Mouse (Mus musculus): Measurements from ENCODE around the gene Ninj1. TPM values are rescaled to one million over a fixed set of nuclear protein-coding genes. Genes with fewer than 3 reads are reported as not detected.

Ninj1 gene
- total and polyA plus RNA-seq, 3 experiments = 30.5 to 69.8 TPM; not detected in 1

GRCm38 (mm10) chr13:49163645-49164044, 23.6 kb upstream of the Ninj1 start:
- no peak overlapping the region for H3K27ac ChIP-seq (ENCODE audit: control insufficient read depth, low read depth, low read length)
- H3K9ac ChIP-seq (ENCODE audit: control insufficient read depth, low read depth, low read length, poor library complexity, severe bottlenecking) = no peak overlapping the region
- peaks cover 4 to 19% of the 10 kb centered on the region in 2 experiments for H3K4me1 ChIP-seq (ENCODE audit: control insufficient read depth in 1 of 2, insufficient read depth in 2 of 2, low read length in 2 of 2)
- no peaks in the 10 kb centered on the region for H3K27me3 ChIP-seq (ENCODE audit: control insufficient read depth in 1 of 2, insufficient read depth in 2 of 2, low read length in 2 of 2)
- H3K4me3 ChIP-seq (ENCODE audit: control insufficient read depth in 1 of 2, insufficient read depth in 1 of 2, low read depth in 2 of 2, low read length in 2 of 2) = peak overlapping the region in 1 of 2 experiments; percentile 27; a peak in 1 of 4 replicates
- H3K79me2 ChIP-seq (ENCODE audit: control insufficient read depth, insufficient read depth, low read length, poor library complexity) = no peaks in the 10 kb centered on the region
- peak; percentile 73 for DNase-seq (ENCODE audit: low read depth, low spot score)
- H3K36me3 ChIP-seq (ENCODE audit: control insufficient read depth in 1 of 2, insufficient read depth in 2 of 2, low read length in 2 of 2) = peaks cover 0 to 9% of the 10 kb centered on the region in 2 experiments; a peak in 2 of 4 replicates
- H3K9me3 ChIP-seq (replicated peaks; ENCODE audit: insufficient read depth, low read length) = no peaks in the 10 kb centered on the region
- TF ChIP-seq TAL1 (IDR thresholded peaks at IDR 0.05; ENCODE audit: low read length) (0 out of 2 replicates have a peak, but pooled peaks have one; percentile 41), ZKSCAN1 (IDR thresholded peaks at IDR 0.05; ENCODE audit: low read depth, low read length) (no peak), GATA1 (IDR thresholded peaks at IDR 0.05; ENCODE audit: low read depth, low read length) (peak; percentile 79), NELFE (IDR thresholded peaks at IDR 0.05; ENCODE audit: low read depth, low read length) (no peak; the same call in 1 of the 2 replicates), UBTF (IDR thresholded peaks at IDR 0.05; ENCODE audit: borderline replicate concordance, insufficient read depth, low read depth, low read length) (no peak), ETS1 (IDR thresholded peaks at IDR 0.05; ENCODE audit: low read depth, low read length) (peak; percentile 33; the same call in 1 of the 2 replicates), POLR2A (IDR thresholded peaks at IDR 0.05; ENCODE audit: control insufficient read depth in 1 of 2, insufficient read depth in 1 of 2, low read depth in 1 of 2, low read length in 2 of 2, poor library complexity in 1 of 2) (no peak), JUND (IDR thresholded peaks at IDR 0.05; ENCODE audit: low read depth, low read length) (no peak), ZNF384 (IDR thresholded peaks at IDR 0.05; ENCODE audit: low read depth, low read length) (no peak), MXI1 (IDR thresholded peaks at IDR 0.05; ENCODE audit: low read depth, low read length) (no peak), ZC3H11A (IDR thresholded peaks at IDR 0.05; ENCODE audit: low read depth, low read length) (no peak), HCFC1 (IDR thresholded peaks at IDR 0.05; ENCODE audit: low read depth, low read length) (0 out of 2 replicates have a peak, but pooled peaks have one; percentile 14), RCOR1 (IDR thresholded peaks at IDR 0.05; ENCODE audit: low read depth, low read length) (peak; percentile 20; the same call in 1 of the 2 replicates), RAD21 (IDR thresholded peaks at IDR 0.05; ENCODE audit: low read depth, low read length) (no peak), MAX (IDR thresholded peaks at IDR 0.05; ENCODE audit: low read length) (peak; percentile 28; the same call in 1 of the 2 replicates), KAT2A (conservative IDR thresholded peaks at IDR 0.05; ENCODE audit: low read depth, low read length) (no peak), MAZ (IDR thresholded peaks at IDR 0.05; ENCODE audit: low read depth, low read length) (peak; percentile 63; the same call in 1 of the 2 replicates), ZMIZ1 (IDR thresholded peaks at IDR 0.05; ENCODE audit: low read depth, low read length) (no peak), CHD2 (IDR thresholded peaks at IDR 0.05; ENCODE audit: low read length) (no peak), GABPA (IDR thresholded peaks at IDR 0.05; ENCODE audit: low read depth, low read length) (no peak), SIN3A (IDR thresholded peaks at IDR 0.05; ENCODE audit: low read length) (no peak), MYC (IDR thresholded peaks at IDR 0.05; ENCODE audit: low read depth, low read length) (no peak), USF1 (IDR thresholded peaks at IDR 0.05; ENCODE audit: low read depth, low read length) (no peak), SMC3 (IDR thresholded peaks at IDR 0.05; ENCODE audit: low read depth, low read length) (no peak), MEF2A (IDR thresholded peaks at IDR 0.05; ENCODE audit: extremely low read depth, insufficient replicate concordance, low read depth, low read length, poor library complexity, severe bottlenecking) (no peak), NRF1 (IDR thresholded peaks at IDR 0.05; ENCODE audit: insufficient read depth, low read depth, low read length, poor library complexity, severe bottlenecking) (no peak), POLR2AphosphoS2 (IDR thresholded peaks at IDR 0.05; ENCODE audit: low read length) (no peak), USF2 (IDR thresholded peaks at IDR 0.05; ENCODE audit: borderline replicate concordance in 1 of 2, insufficient read depth in 1 of 2, low read depth in 1 of 2, low read length in 2 of 2) (no peak), TCF12 (IDR thresholded peaks at IDR 0.05; ENCODE audit: low read depth, low read length) (peak; percentile 59), TBP (IDR thresholded peaks at IDR 0.05; ENCODE audit: low read depth, low read length) (no peak), POLR2AphosphoS5 (IDR thresholded peaks at IDR 0.05; ENCODE audit: borderline replicate concordance, low read depth, low read length) (no peak), MAFK (IDR thresholded peaks at IDR 0.05; ENCODE audit: borderline replicate concordance, low read depth, low read length) (no peak), BHLHE40 (IDR thresholded peaks at IDR 0.05; ENCODE audit: borderline replicate concordance, low read depth, low read length) (peak; percentile 67; the same call in 1 of the 2 replicates), EP300 (IDR thresholded peaks at IDR 0.05; ENCODE audit: low read depth in 1 of 2, low read length in 2 of 2) (peak; percentile 67 to 85), E2F4 (IDR thresholded peaks at IDR 0.05; ENCODE audit: borderline replicate concordance, low read depth, low read length) (no peak), CTCF (IDR thresholded peaks at IDR 0.05 in 2 of 3, conservative IDR thresholded peaks at IDR 0.05 in 1 of 3; ENCODE audit: control insufficient read depth in 1 of 3, insufficient read depth in 1 of 3, low read depth in 2 of 3, low read length in 3 of 3, poor library complexity in 1 of 3, severe bottlenecking in 1 of 3) (no peak), CHD1 (IDR thresholded peaks at IDR 0.05; ENCODE audit: low read depth, low read length) (no peak)

All from MEL (cell line).